Mouse (Mus musculus) CH12.LX (cell line): ENCODE results near the gene Zfhx3.

ENCODE experiments used
- CTCF ChIP-seq, 2 experiments: IDR thresholded peaks in 1 of 2; conservative IDR thresholded peaks in 1 of 2; 2 replicates each; pipeline ENCODE4 v1.5.1; 2011 to 2012; ENCODE audit warnings: low read depth in 2 of 2, low read length in 2 of 2, improper control_type of control experiment in 1 of 2, inconsistent platforms in 1 of 2, mild to moderate bottlenecking in 1 of 2, moderate library complexity in 1 of 2
- E2F4 ChIP-seq: IDR thresholded peaks from 2 replicates; pipeline ENCODE4 v1.6.1; 2011; ENCODE audit warnings: low read depth, low read length, improper control_type of control experiment; ENCODE audit not compliant: insufficient replicate concordance
- GABPA ChIP-seq: IDR thresholded peaks from 2 replicates; pipeline ENCODE4 v1.6.1; 2012; ENCODE audit warnings: low read depth, low read length, improper control_type of control experiment, inconsistent platforms; ENCODE audit not compliant: insufficient replicate concordance
- JUN ChIP-seq: IDR thresholded peaks from 2 replicates; pipeline ENCODE4 v1.6.1; 2011; ENCODE audit warnings: low read depth, mild to moderate bottlenecking, low read length, improper control_type of control experiment, moderate library complexity; ENCODE audit not compliant: insufficient read depth
- JUND ChIP-seq: conservative IDR thresholded peaks from 2 replicates; pipeline ENCODE4 v1.6.1; 2011; ENCODE audit warnings: low read depth, low read length, improper control_type of control experiment
- POLR2A ChIP-seq: IDR thresholded peaks from 2 replicates; pipeline ENCODE4 v1.6.1; 2011; ENCODE audit warnings: low read depth, mild to moderate bottlenecking, improper control_type of control experiment, low read length
- RAD21 ChIP-seq: IDR thresholded peaks from 2 replicates; pipeline ENCODE4 v1.6.1; 2011; ENCODE audit warnings: low read depth, mild to moderate bottlenecking, low read length, improper control_type of control experiment, moderate library complexity
- SIN3A ChIP-seq: IDR thresholded peaks from 2 replicates; pipeline ENCODE4 v1.6.1; 2012; ENCODE audit warnings: low read length, improper control_type of control experiment, inconsistent platforms
- TBP ChIP-seq: conservative IDR thresholded peaks from 2 replicates; pipeline ENCODE4 v1.6.1; 2011; ENCODE audit warnings: low read depth, low read length, improper control_type of control experiment
- USF1 ChIP-seq: IDR thresholded peaks from 2 replicates; pipeline ENCODE4 v1.6.1; 2014; ENCODE audit warnings: low read depth, mild to moderate bottlenecking, inconsistent platforms, low read length, improper control_type of control experiment
- ZMIZ1 ChIP-seq: IDR thresholded peaks from 2 replicates; pipeline ENCODE4 v1.6.1; 2012; ENCODE audit warnings: low read depth, mild to moderate bottlenecking, inconsistent platforms, low read length, improper control_type of control experiment
- ZNF384 ChIP-seq: IDR thresholded peaks from 2 replicates; pipeline ENCODE4 v1.6.1; 2012; ENCODE audit warnings: low read depth, low read length, improper control_type of control experiment, inconsistent platforms

GRCm38 (mm10) chr8:108017727-108018126, 75.3 kb downstream of the Zfhx3 start:
- TF ChIP-seq ZNF384, result no peak
- TF ChIP-seq CTCF (conservative IDR thresholded peaks at IDR 0.05 in 1 of 2, IDR thresholded peaks at IDR 0.05 in 1 of 2; ENCODE audit: low read depth in 2 of 2, low read length in 2 of 2), result no peak
- TF ChIP-seq SIN3A, result no peak
- no peak for TF ChIP-seq GABPA
- no peak for TF ChIP-seq POLR2A
- no peak for TF ChIP-seq E2F4
- no peak for TF ChIP-seq JUN
- TF ChIP-seq JUND, result no peak
- TF ChIP-seq RAD21, result no peak
- no peak for TF ChIP-seq ZMIZ1
- no peak for TF ChIP-seq USF1
- TF ChIP-seq TBP, result no peak
